Mouse (Mus musculus): ENCODE data around the gene Yif1a. TPM values are rescaled to one million over a fixed set of nuclear protein-coding genes. Genes with fewer than 3 reads are reported as not detected.
A peak's percentile ranks its signal among the peaks of the same experiment; 100 is the strongest.

Yif1a gene
- polyA plus RNA-seq (2017; shearing (Covaris generic)), result 10 to 100 TPM; 58.1 to 67.8 TPM

- ATAC-seq, result peak; percentile 93
Observed at GRCm38 (mm10) chr19:5087884-5088728, at the start of gene Yif1a. Gene Yif1a, plus strand, starts transcription at chr19:5088538.

DNA sequence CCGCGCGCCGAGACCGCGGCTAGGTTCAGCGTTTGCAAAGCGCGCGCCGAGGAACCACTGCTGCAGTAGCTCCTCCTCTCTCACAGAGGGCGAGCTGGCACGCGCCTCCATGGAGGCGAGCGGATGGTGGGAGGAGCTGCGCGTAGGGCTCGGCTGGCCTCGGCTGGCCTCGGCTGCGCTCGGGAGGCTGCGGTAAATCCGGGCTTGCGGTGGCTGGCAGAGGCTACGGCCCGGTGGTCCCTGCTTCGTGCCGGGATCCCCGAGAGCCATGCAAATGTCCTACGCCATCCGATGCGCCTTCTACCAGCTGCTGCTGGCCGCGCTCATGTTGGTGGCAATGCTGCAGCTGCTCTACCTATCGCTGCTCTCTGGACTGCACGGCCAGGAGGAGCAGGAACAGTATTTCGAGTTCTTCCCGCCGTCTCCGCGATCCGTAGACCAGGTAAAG, 49.6 kb upstream of the Yif1a start, which contains the start of the genes B4gat1 and AC124502.3:
Gene B4gat1, plus strand, starts transcription at position 118 of the 448 bp plus-strand sequence.
Gene AC124502.3, plus strand, starts transcription at position 183 of the 448 bp plus-strand sequence.
- ATAC-seq, result peak; percentile 85

GRCm38 (mm10) chr19:5039301-5040114, 48.8 kb upstream of the Yif1a start:
- ATAC-seq, result no peak

DNA sequence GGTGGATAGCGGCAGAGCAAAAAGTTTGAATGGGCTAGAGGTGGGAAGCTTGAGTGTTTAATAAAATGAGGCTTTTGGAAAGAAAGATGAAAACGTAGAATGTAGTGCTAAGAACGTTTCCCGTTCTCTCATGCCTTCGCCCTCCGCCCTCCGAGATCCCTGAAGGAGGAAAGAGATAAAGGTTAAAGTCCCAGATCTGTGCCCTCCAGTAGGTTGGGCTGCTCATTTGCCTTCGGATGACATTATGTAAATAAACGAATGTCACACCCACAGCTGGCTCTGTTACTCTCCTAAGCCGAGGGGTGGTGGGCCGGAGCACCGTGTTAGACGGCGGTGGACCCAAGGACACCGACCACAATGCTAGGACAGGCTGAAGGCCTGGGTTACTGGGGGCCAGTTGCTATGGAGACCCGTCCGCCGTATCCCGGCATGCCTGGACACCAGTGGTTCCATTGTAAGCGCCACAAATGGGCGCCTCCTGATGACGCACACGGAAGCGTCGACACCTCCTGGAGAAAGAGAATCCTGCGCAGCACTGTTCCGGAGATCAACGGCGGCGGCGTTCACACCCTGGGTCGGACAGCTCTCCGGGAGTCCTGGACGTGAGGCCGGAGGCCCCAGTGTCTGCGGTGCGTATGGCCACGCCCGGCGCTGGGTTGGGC, 47.3 kb upstream of the Yif1a start, which contains the start of gene Brms1:
Gene Brms1, plus strand, starts transcription at position 493 of the 662 bp plus-strand sequence.
- ATAC-seq, result peak; percentile 75

- peak; percentile 9 for ATAC-seq
Observed at GRCm38 (mm10) chr19:5041588-5041987, 46.8 kb upstream of the Yif1a start.

DNA sequence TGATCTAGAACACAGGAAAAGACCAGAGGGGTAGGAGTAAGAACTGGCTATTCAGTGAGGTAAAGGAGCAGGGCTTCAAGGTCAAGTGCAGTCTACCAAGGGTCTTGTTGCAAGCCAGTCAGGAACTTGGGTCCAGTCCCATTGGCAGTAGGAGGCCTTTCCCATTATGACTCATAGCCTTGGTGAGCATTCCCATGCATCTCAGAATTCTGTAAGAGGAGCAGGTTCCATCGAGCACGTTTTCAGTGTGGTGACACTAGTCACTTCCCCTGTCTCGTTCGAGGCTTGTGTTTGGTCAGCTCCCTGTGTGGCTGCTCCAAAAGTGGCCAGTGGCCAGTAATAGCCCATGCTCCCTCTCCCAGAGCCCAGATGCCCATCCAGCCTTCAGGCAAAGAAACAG, 42.8 kb upstream of the Yif1a start:
- no peak for ATAC-seq

- ATAC-seq, result no peak
Observed at GRCm38 (mm10) chr19:5048138-5049056, 39.9 kb upstream of the Yif1a start.

- ATAC-seq, result no peak
Observed at GRCm38 (mm10) chr19:5049325-5049724, 39.0 kb upstream of the Yif1a start.

- peak; percentile 56 for ATAC-seq
Observed at GRCm38 (mm10) chr19:5050047-5050905, 38.1 kb upstream of the Yif1a start, which contains the start of gene Rin1. Gene Rin1, plus strand, starts transcription at chr19:5050481.

- ATAC-seq, result no peak
Observed at GRCm38 (mm10) chr19:5051031-5051430, 37.3 kb upstream of the Yif1a start.

DNA sequence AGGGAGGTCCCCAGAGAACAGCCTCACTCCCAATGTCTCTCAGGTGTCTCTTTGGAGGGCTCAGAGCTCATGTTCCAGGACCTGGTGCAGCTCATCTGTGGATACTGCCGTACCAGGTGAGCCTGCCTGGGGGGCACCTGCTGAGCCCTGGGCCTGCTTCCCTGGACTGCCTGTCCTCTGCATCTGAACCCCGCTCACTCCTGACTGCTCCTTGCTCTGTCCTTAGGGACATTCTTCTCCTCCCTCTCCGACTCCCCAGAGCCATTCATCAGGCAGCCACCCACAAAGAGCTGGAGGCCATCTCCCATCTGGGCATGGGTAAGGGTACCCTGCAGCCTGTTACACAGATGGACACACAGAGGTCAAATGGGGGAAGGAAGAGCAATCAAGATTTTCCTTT, 36.8 kb upstream of the Yif1a start:
- ATAC-seq, result no peak

GRCm38 (mm10) chr19:5052166-5052822, 36.0 kb upstream of the Yif1a start:
- ATAC-seq, result no peak

DNA sequence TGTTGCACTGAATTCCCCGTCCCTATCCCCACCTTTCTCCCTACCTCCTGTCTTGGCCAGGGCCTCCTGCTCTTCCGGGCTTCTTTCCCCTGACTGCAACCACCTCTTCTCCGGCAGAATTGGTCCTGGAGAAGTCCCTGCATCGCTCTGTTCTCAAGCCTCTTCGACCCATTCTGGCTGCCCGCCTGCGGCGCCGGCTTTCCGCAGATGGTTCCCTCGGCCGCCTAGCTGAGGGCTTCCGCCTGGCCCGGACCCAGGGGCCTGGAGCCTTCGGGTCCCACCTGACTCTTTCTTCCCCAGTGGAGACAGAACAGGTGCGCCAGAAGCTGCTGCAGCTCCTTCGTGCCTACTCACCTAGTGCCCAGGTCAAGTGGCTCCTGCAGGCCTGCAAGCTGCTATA, 35.5 kb upstream of the Yif1a start:
- ATAC-seq, result no peak

DNA sequence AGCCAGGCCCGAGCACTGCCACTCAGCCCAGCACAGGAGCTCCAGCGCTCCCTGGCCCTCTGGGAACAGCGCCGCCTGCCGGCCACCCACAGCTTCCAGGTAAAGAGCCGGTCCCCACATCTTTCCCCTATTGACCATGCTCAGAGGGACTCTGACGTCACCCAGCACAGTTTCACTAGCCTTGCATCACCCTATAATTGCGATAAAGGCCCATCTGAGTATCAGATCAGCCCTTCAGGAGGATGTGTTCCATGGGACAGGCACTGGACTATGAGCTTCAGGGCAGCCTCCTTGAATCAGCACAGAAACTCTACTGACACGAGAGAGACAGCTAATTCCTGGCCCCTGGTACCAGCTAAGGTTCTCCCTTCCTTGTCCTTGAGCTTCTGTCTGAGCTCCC, 34.4 kb upstream of the Yif1a start:
- ATAC-seq, result no peak

DNA sequence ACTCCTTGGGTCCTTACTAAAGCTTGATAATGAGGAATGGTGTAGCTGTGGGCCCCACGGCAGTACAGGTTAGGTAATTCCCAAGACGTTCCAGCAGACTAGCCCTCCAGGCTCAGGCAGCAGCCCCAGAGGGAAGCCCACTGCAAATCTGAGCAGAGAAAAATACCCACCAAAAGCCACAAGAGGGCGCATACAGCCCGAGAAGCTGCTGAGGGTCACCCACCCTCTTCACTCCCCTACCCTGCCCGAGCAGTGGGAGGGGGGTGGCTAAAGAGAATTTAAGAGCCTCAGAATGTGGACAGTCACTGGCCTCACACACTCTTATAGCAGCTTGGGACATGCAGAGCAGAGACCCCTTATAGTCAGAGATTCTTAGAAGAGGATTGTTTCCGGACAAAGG, 32.1 kb upstream of the Yif1a start:
- ATAC-seq, result no peak

DNA sequence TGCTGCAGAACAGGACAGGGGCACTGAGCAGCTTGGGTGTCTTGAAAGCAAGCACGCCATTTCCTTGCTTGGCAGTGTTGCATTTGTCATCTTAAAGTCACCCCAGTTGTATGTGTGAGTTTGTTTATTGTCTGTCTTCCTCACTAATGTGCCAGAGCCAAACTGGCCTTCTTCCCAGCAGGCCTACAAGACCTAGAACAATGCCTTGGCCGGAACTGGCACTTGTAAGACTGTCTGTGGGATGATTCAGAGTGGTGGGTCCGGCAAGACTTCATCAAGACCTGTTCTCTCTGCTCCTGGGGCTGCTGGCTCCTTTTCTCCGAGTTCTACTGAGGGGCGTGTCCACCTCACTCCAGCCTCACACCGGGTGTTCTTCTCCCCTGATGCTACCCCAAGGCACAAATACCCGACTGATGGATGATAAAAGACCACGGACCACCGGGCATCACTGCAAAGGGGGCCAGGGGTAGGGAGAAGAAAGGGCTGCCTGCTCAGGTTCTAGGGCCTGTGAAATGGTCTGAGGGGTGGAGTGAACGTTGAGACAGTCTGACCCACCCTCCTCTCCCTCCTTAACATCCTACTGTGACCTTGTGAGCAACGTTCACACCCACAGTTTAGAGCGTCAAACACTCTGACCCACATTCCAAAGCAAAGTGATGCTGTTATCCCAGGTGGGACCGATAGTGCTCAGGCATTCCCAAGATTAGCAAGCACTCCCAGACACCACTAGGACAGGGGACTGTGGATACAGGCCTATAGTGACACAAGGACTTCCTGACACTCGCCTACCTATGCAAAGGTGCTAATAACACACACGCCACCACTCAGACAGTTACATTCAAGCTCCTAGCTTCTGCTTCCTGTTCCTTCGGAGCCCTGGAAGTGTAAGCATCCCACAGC, 30.2 kb upstream of the Yif1a start:
- no peak for ATAC-seq

DNA sequence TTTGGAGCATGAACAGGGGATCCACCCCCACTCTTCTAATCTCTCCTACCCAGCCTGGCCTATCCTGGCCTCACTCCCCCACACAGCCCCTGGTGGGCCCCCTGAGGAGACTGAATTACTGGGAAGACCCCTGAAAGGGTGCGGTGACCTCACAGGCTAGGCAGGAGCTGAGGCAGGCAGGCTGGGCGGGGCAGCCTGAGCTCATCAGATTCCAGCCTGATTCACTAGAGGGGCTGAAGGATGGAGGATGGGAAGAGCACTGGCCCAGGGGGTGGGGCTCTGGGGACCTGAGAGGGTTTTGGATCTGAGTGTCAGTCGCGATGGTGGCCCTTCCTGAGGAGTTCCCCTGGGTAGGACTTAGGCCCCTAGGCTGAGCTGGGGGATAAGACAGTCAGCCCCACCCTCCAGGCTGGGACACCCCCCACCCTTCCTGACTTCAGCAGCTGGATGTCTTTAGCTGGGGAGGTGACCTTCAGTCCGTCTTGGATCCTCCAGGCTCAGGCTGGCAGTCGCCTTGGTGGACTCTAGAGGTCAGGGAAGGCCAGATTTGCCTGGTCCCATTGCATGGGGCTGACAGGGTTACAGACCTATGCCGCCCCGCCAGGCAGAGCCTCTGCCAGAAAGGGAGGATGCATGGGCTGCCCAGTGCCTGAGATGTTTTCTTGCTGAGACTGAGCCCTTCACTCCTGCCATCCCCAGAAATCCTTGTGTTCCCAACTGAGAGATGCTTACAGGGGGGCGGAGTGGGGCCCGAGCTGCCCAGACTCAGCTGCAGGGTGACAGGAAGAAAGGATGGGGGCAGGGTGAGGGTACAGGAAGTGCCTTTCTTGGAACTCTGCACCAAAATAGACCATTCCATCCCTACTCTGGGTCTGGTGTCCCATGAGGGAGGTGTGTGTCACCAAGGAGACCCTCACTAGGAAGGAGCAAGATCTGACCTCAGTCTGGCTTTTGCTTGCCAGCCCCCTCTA, 29.3 kb upstream of the Yif1a start:
- peak; percentile 49 for ATAC-seq

Data from CD4-positive, CD25-positive, alpha-beta regulatory T cell, adult 4 months (primary cell).